Mouse (Mus musculus) kidney, adult 9 months (tissue): ENCODE measurements around the gene Cish.

Experiments used
- DNase-seq: peaks from one replicate; pipeline ENCODE4 v3.0.0; 2022

Cish gene

DNA sequence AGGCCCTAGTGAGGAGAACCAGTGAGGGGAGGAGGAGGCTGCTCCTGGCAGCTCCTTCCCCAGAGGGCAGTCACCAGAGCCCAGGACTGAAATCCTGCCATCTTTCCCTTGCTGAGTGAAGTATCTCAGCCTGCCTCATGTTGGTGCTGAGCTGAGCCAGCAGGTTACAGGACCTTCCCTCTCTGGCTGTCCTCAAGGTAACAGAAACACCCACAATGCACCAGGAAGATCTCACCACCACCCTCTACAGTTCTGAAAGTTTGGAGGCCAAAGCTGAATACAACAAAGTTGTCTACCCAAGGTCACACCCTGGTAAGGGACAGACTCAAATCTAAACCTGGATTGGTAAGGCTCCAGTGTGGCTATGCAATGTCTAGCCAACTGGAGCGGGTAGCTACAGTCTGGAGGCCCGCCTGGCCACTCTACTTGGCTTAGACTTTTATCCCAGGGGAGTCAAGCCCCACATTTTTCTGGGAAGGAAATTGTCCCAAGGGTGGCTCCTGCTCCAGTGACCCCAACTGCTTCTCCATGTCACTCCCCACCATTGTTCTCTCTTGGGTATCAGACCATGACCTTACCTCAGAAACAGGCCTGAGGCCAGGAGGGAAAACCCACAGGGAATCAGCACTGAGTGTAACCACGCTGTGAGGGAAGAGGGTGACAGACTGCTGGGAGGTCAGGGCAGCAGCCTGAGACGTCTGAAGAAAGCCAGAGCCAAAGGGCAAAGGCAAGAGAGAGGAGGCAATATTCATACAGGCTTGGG is 29.2 kb downstream of the Cish start:
- DNase-seq, result peak; percentile 47

DNA sequence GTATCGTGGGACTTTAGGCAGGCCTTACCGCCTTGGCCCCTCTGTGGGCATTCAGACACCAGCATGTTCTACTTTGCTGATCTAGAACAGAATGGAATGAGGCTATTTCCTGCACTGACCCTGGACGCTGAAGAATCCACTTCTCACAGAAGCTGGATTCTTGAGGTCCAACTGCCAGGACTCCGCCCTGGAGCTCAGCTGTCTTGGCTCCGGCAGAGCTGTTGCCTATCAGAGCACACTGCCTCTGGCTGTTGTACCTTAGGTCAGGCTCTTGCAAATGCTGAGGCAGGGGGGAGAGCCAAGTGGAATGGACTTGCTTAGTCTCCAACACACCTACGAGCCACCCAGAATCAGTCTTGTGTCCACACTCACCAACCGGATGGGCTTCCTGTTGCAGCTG is 30.1 kb downstream of the Cish start:
- peak; percentile 52 for DNase-seq

DNA sequence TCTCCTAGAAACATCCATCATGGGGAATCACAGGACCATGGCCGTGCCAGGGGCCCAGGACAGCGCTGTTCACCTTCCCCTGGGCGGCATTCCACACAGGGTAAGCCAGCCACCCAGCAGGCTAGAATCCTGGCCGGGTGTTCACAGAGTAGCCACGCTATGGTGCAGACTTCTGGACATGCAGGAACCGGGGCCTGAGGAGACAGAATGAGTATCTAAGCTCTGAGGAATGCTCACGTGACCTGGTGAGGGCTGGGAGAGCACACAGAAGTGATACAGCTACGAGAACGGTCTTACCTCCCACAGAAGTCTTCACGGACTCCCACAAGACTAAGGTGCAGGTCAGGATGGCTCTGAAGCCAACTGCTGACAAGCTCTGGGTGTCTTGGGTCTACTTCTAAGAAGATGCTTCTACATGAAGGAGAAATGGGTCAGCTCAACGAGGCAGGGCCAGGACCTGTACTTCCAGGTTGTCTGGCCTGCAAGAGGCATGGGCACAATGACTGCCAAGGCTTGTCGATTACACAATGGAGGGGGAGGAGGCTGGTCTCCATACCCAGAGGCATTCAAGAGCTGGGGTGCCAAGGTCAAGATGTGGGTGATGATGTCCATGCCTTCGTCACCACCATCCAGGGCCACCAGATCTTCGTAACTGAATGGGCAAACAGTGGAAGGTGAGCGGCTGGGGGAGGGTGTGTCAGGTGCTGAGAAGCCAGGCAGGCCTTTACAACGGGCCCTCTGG is 32.2 kb downstream of the Cish start:
- no peak for DNase-seq

GRCm38 (mm10) chr9:107330791-107331190 is 35.0 kb downstream of the Cish start:
- DNase-seq, result peak; percentile 39

GRCm38 (mm10) chr9:107333686-107334085 is 37.9 kb downstream of the Cish start:
- DNase-seq, result no peak

GRCm38 (mm10) chr9:107334356-107334755 is 38.5 kb downstream of the Cish start:
- DNase-seq, result no peak

GRCm38 (mm10) chr9:107335046-107335445 is 39.2 kb downstream of the Cish start:
- DNase-seq, result no peak

DNA sequence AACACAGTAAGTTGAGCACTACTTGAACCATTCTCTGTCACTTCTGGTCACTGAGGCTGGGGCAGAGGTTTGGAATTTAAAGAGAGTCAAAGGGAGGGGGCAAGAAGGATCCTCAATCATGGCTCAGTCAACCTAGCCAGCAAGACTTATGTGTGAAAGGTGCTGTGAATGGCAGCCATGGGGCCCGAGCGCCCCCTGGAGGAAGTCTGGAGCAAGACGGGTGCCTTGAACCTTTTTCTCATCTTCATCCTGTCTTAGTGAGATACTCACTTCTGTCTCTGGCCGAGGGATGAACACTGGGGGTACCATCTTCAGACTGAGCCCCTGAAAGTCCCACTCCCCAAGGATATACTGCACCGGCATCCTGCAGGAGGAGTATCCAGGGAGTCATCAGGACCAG is 40.1 kb downstream of the Cish start:
- DNase-seq, result peak; percentile 82

DNA sequence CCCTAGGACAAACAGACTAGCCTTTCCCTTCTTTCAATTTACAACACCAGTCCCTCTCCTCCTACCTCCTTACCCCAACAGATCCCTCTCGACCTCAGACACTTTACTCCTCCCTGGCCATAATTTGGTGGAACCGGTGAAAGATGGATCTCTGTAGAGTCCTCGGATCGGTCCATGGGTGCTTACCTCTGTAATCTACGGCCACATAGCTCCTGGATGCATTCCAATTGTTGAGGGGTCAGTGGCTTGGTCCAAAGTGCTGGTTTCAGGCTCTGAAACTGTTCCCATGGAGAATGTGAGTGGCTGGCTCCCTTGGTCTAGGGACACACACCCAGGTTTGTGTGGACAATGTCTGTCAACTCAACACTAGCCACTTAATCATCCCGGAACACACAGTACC is 40.6 kb downstream of the Cish start:
- DNase-seq, result no peak

- peak; percentile 80 for DNase-seq
Observed at GRCm38 (mm10) chr9:107338172-107338883, 42.5 kb downstream of the Cish start, which contains the start of gene Hemk1. Hemk1 (minus strand) TSS chr9:107338350.

GRCm38 (mm10) chr9:107340267-107340859 is 44.5 kb downstream of the Cish start, which contains the start of gene 6430571L13Rik:
6430571L13Rik (plus strand) TSS chr9:107340602.
- peak; percentile 95 for DNase-seq

- no peak for DNase-seq
Observed at GRCm38 (mm10) chr9:107340911-107341645, 45.3 kb downstream of the Cish start.

GRCm38 (mm10) chr9:107342201-107342709 is 46.4 kb downstream of the Cish start:
- DNase-seq, result no peak

DNA sequence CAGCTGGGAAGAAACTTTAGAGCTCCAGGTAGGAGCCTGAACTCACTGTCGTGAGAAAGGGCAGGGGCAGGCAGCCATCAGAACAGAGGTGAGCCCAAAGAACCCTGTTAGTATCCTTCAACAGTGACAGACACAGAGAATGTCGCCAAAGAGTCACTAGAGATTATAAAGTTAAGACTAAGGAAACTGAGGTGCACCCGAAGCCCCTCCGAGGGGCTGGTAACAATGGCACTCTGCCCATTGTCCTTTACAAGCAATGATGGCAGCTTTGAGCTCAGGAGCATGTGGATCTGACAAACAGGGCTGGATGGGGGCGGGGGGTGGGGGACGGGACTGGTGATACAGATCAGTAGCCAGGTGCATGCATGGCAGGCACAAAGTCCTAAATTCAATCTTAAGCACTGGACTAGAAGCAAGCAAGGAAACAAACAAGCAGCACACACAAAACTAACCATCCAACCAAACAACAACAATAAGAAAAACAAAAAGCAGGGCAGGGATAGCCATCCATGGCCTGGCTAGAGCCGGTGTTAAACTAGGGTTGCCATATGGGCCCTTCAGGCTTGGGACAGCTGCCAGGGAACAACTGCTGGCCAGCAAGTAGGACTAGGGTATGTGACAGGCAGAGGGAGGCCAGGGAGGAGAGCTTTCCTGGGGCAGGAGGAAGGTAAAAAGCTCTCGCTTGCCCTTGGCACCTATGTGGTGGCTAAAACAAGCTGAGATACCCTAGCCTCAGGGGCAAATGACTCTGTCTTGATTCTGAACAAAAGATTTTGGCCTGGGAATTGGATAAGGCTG is 47.5 kb downstream of the Cish start:
- DNase-seq, result no peak

- no peak for DNase-seq
Observed at GRCm38 (mm10) chr9:107344027-107344426, 48.2 kb downstream of the Cish start.

DNA sequence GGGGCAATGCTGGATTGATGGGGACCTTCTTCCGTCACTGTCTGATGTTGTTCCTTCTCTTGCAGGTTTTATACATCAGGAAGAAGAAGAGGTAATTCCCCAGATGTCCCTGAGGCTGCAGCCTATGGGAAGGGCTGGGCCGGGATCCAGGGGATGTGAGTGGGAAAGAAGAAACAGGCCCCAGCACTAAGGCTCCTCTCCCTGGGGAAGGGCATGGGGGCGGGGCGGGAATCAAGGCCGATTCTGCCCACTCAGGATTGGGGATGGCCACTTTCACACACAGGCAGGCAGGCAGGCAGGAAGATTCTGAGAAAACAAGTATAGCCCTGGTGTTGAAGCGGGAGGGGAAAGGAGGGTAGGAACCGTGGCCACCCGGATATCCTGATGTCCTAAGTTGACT is 50.3 kb downstream of the Cish start:
- no peak for DNase-seq

GRCm38 (mm10) chr9:107347586-107348183 is 51.9 kb downstream of the Cish start:
- no peak for DNase-seq

GRCm38 (mm10) chr9:107349321-107349720 is 53.5 kb downstream of the Cish start:
- no peak for DNase-seq
